Mouse (Mus musculus) limb, embryonic 11.5 days (tissue): ENCODE data around the gene Nkx6-2. TPM values are rescaled to one million over a fixed set of nuclear protein-coding genes. Genes with fewer than 3 reads are reported as not detected.

ENCODE experiments used
- ATAC-seq: fragments of 200-750 bp; cut with Nextera tagmentation; 2 replicates; pipeline ENCODE4 v1.8.0; 2017; ENCODE audit warnings: low read depth; ENCODE audit not compliant: insufficient number of reproducible peaks, low FRiP score, low TSS enrichment
- DNase-seq: peaks from one replicate; pipeline ENCODE4 v3.0.0-alpha.2; 2015; ENCODE audit warnings: low spot score
- H3K27ac ChIP-seq: fragments of 300-500 bp; sonication (generic); replicated peaks from 2 replicates; pipeline ENCODE4 v1.5.1; 2014; ENCODE audit warnings: low read depth, mild to moderate bottlenecking, low read length
- H3K27me3 ChIP-seq: fragments of 300-500 bp; sonication (generic); 2 replicates; pipeline ENCODE4 v1.6.1; 2014; ENCODE audit warnings: mild to moderate bottlenecking, low read length, mixed read lengths; ENCODE audit not compliant: control insufficient read depth, insufficient read depth
- H3K36me3 ChIP-seq: fragments of 300-500 bp; sonication (generic); 2 replicates; pipeline ENCODE4 v1.6.1; 2014; ENCODE audit warnings: mild to moderate bottlenecking, low read length, moderate library complexity, mixed read lengths; ENCODE audit not compliant: control insufficient read depth, insufficient read depth
- H3K4me1 ChIP-seq: fragments of 300-500 bp; sonication (generic); 2 replicates; pipeline ENCODE4 v1.6.1; 2014; ENCODE audit warnings: low read length, mixed read lengths; ENCODE audit not compliant: control insufficient read depth, insufficient read depth
- H3K4me2 ChIP-seq: fragments of 300-500 bp; sonication (generic); 2 replicates; pipeline ENCODE4 v1.6.1; 2014; ENCODE audit warnings: low read depth, mild to moderate bottlenecking, moderate library complexity; ENCODE audit not compliant: severe bottlenecking
- H3K4me3 ChIP-seq: fragments of 300-500 bp; sonication (generic); 2 replicates; pipeline ENCODE4 v1.5.1; 2014; ENCODE audit warnings: low read depth, low read length
- H3K9ac ChIP-seq: fragments of 300-500 bp; sonication (generic); 2 replicates; pipeline ENCODE4 v1.6.1; 2014; ENCODE audit warnings: mild to moderate bottlenecking, low read length
- H3K9me3 ChIP-seq: fragments of 300-500 bp; sonication (generic); 2 replicates; pipeline ENCODE4 v1.6.1; 2016; ENCODE audit warnings: low read length; ENCODE audit not compliant: control insufficient read depth
- whole genome bisulfite sequencing: fragments of 180-500 bp; shearing (Covaris S2); extraction: QIAGEN DNeasy Blood & Tissue Kit; methylation state at CpG from one replicate; pipeline ENCODE4 v1.1.7; 2014; 5-methylcytosine and 5-hydroxymethylcytosine counted together
- polyA plus RNA-seq: library from polyadenylated mRNA; unstranded; fragments of >200 nt; fragmentation: Nextera tagmentation; extraction: Ambion mirVana; gene quantifications from 2 replicates; pipeline ENCODE4 v1.2.1, GENCODE M21; 2014

Nkx6-2 gene
- polyA plus RNA-seq, 1 experiment from 2014 or later = not detected

- ATAC-seq = no peak; the same call in 1 of the 2 replicates
Measured at GRCm38 (mm10) chr7:139590302-139590701, 7.7 kb upstream of the Nkx6-2 start.

GRCm38 (mm10) chr7:139587919-139588318, 5.3 kb upstream of the Nkx6-2 start:
- Histone ChIP-seq H3K27ac (no peak overlapping the region), H3K9ac (no peak overlapping the region), H3K4me3 (no peak overlapping the region), H3K9me3 (no peaks in the 10 kb centered on the region), H3K4me1 (0 out of 2 replicates have a peak, but pooled peaks cover 6% of the 10 kb centered on the region), H3K27me3 (peaks cover 58% of the 10 kb centered on the region), H3K36me3 (no peaks in the 10 kb centered on the region), H3K4me2 (no peak overlapping the region)
- 17% methylated on average over 7 of the region's 7 CpGs for WGBS
- ATAC-seq (no peak), DNase-seq (peak; percentile 23)

More at GRCm38 (mm10) chr7:139590302-139590701, 7.7 kb upstream of the Nkx6-2 start:
- H3K4me1 ChIP-seq = no peaks in the 10 kb centered on the region
- H3K4me3 ChIP-seq = no peak overlapping the region
- 34% methylated on average over 3 of the region's 3 CpGs for WGBS
- H3K36me3 ChIP-seq = no peaks in the 10 kb centered on the region
- DNase-seq = peak; percentile 58
- no peak overlapping the region for H3K27ac ChIP-seq
- H3K27me3 ChIP-seq = peaks cover 35% of the 10 kb centered on the region
- no peak overlapping the region for H3K9ac ChIP-seq
- H3K4me2 ChIP-seq = no peak overlapping the region
- no peaks in the 10 kb centered on the region for H3K9me3 ChIP-seq

DNA sequence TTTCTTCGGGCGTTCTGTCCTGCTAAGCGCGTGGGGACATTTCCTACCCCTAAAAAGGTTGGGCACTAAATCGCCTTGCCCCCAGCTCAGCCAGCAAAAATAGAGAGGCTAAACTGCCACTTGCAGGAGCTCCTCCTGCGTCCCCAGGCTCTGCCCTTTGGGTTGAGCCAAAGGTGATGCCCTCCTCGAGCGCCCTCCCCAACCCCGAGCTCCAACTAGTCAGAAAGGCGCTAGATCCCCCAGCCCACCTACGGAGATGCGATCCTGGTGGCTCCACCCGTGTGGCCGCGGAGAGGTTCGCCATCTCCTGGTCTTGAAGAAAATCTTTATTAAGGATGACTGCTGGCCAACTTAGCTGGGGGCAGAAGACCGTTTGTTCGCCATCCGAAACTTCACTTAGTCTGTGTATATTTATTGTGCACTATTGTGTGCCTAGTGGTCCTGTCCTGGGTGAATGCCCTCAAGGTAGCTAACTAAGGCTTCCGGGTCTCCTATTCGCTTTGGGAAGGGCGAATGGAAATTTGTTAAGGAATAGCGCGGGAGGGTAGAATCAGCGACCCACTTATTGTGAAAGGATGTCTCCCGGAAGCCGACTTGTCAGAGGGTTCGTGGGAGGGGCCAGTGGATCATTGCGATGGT, 2.7 kb upstream of the Nkx6-2 start:
- ATAC-seq (no peak), DNase-seq (peak; percentile 50)
- H3K27ac ChIP-seq = no peak overlapping the region
- H3K4me3 ChIP-seq = no peak overlapping the region
- H3K36me3 ChIP-seq = no peaks in the 10 kb centered on the region
- no peak overlapping the region for H3K4me2 ChIP-seq
- H3K4me1 ChIP-seq = peaks cover 18% of the 10 kb centered on the region
- H3K9me3 ChIP-seq = no peaks in the 10 kb centered on the region
- WGBS = 3% methylated on average over 29 of the region's 29 CpGs
- peaks cover 83% of the 10 kb centered on the region for H3K27me3 ChIP-seq
- no peak overlapping the region for H3K9ac ChIP-seq

DNA sequence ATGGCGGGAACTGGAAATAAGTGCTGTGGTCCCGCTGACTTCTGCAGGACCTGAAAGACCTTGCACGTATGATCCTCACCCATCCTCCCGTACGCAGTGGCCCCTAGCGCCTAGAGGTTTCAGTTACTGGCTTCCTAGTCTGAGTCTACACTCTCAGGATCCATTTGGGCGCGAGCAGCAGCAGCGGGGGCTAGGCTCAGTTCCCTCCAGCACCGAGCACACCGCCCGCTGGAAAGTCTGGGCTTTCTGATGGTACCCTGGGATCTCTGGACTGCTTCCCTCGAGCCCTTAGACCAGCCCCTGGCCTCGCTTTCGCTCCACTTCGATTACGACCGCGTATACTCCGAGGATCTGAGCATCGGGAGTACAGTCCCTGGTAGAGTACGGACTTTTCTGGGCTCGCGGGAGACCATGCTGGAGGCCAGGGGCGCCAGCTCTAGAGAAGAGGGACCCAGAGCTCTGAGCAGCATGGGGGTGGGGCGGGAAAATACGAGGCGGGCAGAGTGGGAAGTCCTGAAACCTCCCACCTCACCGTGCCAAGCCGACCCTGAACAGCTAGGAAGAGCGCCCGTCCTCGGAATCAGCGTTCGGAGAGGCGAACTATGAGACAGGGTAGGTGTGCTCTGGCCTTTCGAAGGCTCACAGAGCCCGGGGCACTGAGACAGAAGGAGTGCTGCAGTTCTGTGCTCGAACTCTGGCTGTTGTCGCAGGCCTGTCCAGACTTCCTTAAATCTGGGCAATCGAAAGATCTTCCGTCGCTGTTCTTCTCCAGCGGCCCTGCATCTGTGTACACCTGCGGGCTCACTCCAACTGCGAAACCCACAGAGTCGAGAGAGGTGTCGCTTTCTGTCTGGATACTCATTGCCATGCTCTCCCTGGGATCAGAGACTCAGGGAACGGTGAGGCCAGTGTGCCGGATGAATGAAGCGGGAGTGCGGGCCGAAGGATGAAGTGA, 1.9 kb upstream of the Nkx6-2 start:
- Histone ChIP-seq H3K4me3 (no peak overlapping the region), H3K36me3 (no peaks in the 10 kb centered on the region), H3K4me1 (peaks cover 18% of the 10 kb centered on the region), H3K9me3 (no peaks in the 10 kb centered on the region), H3K4me2 (peak overlapping the region; percentile 22; the same call in 1 of the 2 replicates), H3K27ac (no peak overlapping the region), H3K27me3 (peaks cover 91% of the 10 kb centered on the region), H3K9ac (no peak overlapping the region)
- ATAC-seq (no peak), DNase-seq (peak; percentile 58)
- 2% methylated on average over 53 of the region's 53 CpGs for WGBS

GRCm38 (mm10) chr7:139583094-139583737, 619 bp upstream of the Nkx6-2 start:
- peaks cover 95% of the 10 kb centered on the region for H3K27me3 ChIP-seq
- no peak overlapping the region for H3K27ac ChIP-seq
- no peak overlapping the region for H3K9ac ChIP-seq
- DNase-seq = peak; percentile 55
- H3K4me2 ChIP-seq = no peak overlapping the region
- no peak for ATAC-seq
- H3K4me3 ChIP-seq = no peak overlapping the region
- WGBS = 10% methylated on average over 17 of the region's 17 CpGs
- H3K36me3 ChIP-seq = no peaks in the 10 kb centered on the region
- H3K9me3 ChIP-seq = no peaks in the 10 kb centered on the region
- peaks cover 18% of the 10 kb centered on the region for H3K4me1 ChIP-seq

GRCm38 (mm10) chr7:139581801-139582571, 611 bp downstream of the Nkx6-2 start:
- H3K27ac ChIP-seq = no peak overlapping the region
- 0 out of 2 replicates have a peak overlapping the region, but pooled peaks have one; percentile 22 for H3K9ac ChIP-seq
- H3K9me3 ChIP-seq = no peaks in the 10 kb centered on the region

DNA sequence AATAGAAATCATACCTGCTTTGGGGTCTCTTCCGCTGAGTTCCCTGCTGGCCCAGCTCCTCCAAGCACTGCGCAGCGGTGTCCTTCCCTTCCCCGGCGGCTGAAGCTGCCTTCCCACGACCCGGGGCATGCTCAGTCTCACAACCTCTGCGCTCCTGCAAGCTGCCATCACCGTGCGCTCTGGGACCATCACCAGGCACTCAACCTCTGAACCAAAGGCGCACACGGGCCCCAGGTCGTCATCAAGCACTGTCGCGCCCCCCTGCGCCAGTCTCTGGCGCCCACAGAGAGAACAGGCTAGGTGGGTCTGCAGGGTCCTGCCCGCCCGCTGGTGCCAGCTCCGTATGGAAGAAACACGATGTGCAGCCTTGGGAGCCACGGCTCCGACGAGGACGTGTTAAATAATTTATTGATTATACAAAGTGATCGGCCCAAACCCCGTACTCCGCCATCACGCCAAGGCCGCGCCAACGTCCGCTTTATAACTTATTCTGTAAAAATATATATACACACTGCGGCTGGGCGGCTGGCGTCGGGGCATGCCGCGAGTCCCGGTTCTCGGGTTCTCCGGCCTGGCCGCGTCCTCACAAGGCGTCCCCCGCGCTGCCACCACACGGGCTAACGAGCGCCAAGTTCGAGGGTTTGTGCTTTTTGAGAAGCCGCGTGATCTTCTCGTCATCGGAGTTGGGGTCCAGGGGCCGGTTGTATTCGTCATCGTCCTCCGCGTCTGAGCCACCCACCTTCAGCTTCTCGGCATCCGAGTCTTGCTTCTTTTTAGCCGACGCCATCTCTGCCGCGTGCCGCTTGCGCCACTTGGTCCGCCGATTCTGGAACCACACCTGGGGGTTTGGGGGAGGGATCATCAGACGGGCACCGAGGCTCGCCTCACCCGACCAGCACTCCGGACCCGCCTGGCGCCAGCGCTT, 1.5 kb downstream of the Nkx6-2 start:
- Histone ChIP-seq H3K4me1 (peaks cover 18% of the 10 kb centered on the region), H3K27me3 (peaks cover 79% of the 10 kb centered on the region), H3K36me3 (no peaks in the 10 kb centered on the region), H3K4me2 (peak overlapping the region; percentile 51; the same call in 1 of the 2 replicates), H3K9me3 (no peaks in the 10 kb centered on the region), H3K4me3 (peak overlapping the region; percentile 33; the same call in 1 of the 2 replicates), H3K9ac (no peak overlapping the region), H3K27ac (no peak overlapping the region)
- DNase-seq (peak; percentile 70), ATAC-seq (no peak)
- WGBS = 1% methylated on average over 78 of the region's 78 CpGs

More at GRCm38 (mm10) chr7:139581801-139582571, 611 bp downstream of the Nkx6-2 start:
- peak; percentile 11; the same call in 1 of the 2 replicates for ATAC-seq
- Histone ChIP-seq H3K4me3 (peak overlapping the region; percentile 33), H3K4me2 (peak overlapping the region; percentile 51), H3K36me3 (no peaks in the 10 kb centered on the region), H3K4me1 (peaks cover 18% of the 10 kb centered on the region), H3K27me3 (peaks cover 88% of the 10 kb centered on the region)
- DNase-seq = peak; percentile 60
- WGBS = under 1% methylated on average over 82 of the region's 82 CpGs
